Mouse (Mus musculus) MEL (cell line): Measurements from ENCODE around the gene Klk12. TPM values are rescaled to one million over a fixed set of nuclear protein-coding genes. Genes with fewer than 3 reads are reported as not detected.

Experiments
- DNase-seq: peaks from one replicate; pipeline ENCODE4 v3.0.0; 2011; ENCODE audit warnings: low read depth, low spot score
- H3K27ac ChIP-seq: 2 replicates; pipeline ENCODE4 v1.5.1; 2012; ENCODE audit warnings: low read depth, mild to moderate bottlenecking, control low read depth, low read length, moderate library complexity; ENCODE audit not compliant: control insufficient read depth
- H3K27me3 ChIP-seq, 2 experiments: fragments of 150-350 bp in 1 of 2; sonication (generic) in 1 of 2; 2 replicates each; pipeline ENCODE4 v1.6.1; 2012; ENCODE audit warnings: low read length in 2 of 2, mild to moderate bottlenecking in 2 of 2, improper control_type of control experiment in 1 of 2, moderate library complexity in 1 of 2; ENCODE audit not compliant: insufficient read depth in 2 of 2, control insufficient read depth in 1 of 2
- H3K36me3 ChIP-seq, 2 experiments: 2 replicates each; pipeline ENCODE4 v1.6.1; 2012 to 2014; ENCODE audit warnings: low read length in 2 of 2, improper control_type of control experiment in 1 of 2, inconsistent platforms in 1 of 2, mild to moderate bottlenecking in 1 of 2; ENCODE audit not compliant: insufficient read depth in 2 of 2, control insufficient read depth in 1 of 2
- H3K4me1 ChIP-seq, 2 experiments: fragments of 150-350 bp in 1 of 2; sonication (generic) in 1 of 2; 2 replicates each; pipeline ENCODE4 v1.6.1; 2012; ENCODE audit warnings: low read length in 2 of 2, improper control_type of control experiment in 1 of 2, mild to moderate bottlenecking in 1 of 2; ENCODE audit not compliant: insufficient read depth in 2 of 2, control insufficient read depth in 1 of 2
- H3K4me3 ChIP-seq, 2 experiments: fragments of 150-350 bp in 1 of 2; sonication (generic) in 1 of 2; 2 replicates each; pipeline ENCODE4 v1.5.1; 2012; ENCODE audit warnings: low read depth in 2 of 2, low read length in 2 of 2, mild to moderate bottlenecking in 2 of 2, moderate library complexity in 2 of 2, control low read depth in 1 of 2, improper control_type of control experiment in 1 of 2; ENCODE audit not compliant: control insufficient read depth in 1 of 2, insufficient read depth in 1 of 2
- H3K79me2 ChIP-seq: 2 replicates; pipeline ENCODE4 v1.6.1; 2012; ENCODE audit warnings: mild to moderate bottlenecking, low read length, moderate library complexity; ENCODE audit not compliant: control insufficient read depth, poor library complexity, insufficient read depth
- H3K9ac ChIP-seq: 2 replicates; pipeline ENCODE4 v1.6.1; 2012; ENCODE audit warnings: low read depth, mild to moderate bottlenecking, control low read depth, low read length, moderate library complexity; ENCODE audit not compliant: control insufficient read depth, poor library complexity, severe bottlenecking
- H3K9me3 ChIP-seq: fragments of 150-350 bp; sonication (generic); replicated peaks from 2 replicates; pipeline ENCODE4 v1.6.1; 2012; ENCODE audit warnings: mild to moderate bottlenecking, low read length, improper control_type of control experiment, moderate library complexity; ENCODE audit not compliant: insufficient read depth
- CTCF ChIP-seq, 3 experiments: IDR thresholded peaks in 2 of 3; conservative IDR thresholded peaks in 1 of 3; 2 replicates each; pipeline ENCODE4 v1.5.1; 2011 to 2012; ENCODE audit warnings: low read length in 3 of 3, low read depth in 2 of 3, mild to moderate bottlenecking in 2 of 3, improper control_type of control experiment in 1 of 3, inconsistent platforms in 1 of 3, mixed read lengths in 1 of 3, moderate library complexity in 1 of 3; ENCODE audit not compliant: control insufficient read depth in 1 of 3, insufficient read depth in 1 of 3, poor library complexity in 1 of 3, severe bottlenecking in 1 of 3
- E2F4 ChIP-seq: IDR thresholded peaks from 2 replicates; pipeline ENCODE4 v1.6.1; 2011; ENCODE audit warnings: low read depth, low read length, improper control_type of control experiment, borderline replicate concordance
- MAZ ChIP-seq: IDR thresholded peaks from 2 replicates; pipeline ENCODE4 v1.6.1; 2012; ENCODE audit warnings: low read depth, mild to moderate bottlenecking, inconsistent platforms, low read length, improper control_type of control experiment
- MEF2A ChIP-seq: IDR thresholded peaks from 2 replicates; pipeline ENCODE4 v1.6.1; 2014; ENCODE audit warnings: low read depth, mild to moderate bottlenecking, inconsistent platforms, low read length, improper control_type of control experiment; ENCODE audit not compliant: poor library complexity, insufficient replicate concordance, severe bottlenecking; ENCODE audit errors: extremely low read depth
- NELFE ChIP-seq: IDR thresholded peaks from 2 replicates; pipeline ENCODE4 v1.6.1; 2011; ENCODE audit warnings: low read depth, low read length, improper control_type of control experiment
- NRF1 ChIP-seq: IDR thresholded peaks from 2 replicates; pipeline ENCODE4 v1.6.1; 2014; ENCODE audit warnings: low read depth, mild to moderate bottlenecking, inconsistent platforms, low read length, improper control_type of control experiment, moderate library complexity; ENCODE audit not compliant: poor library complexity, insufficient read depth, severe bottlenecking
- POLR2A ChIP-seq, 2 experiments: IDR thresholded peaks; 2 replicates each; pipeline ENCODE4 v1.6.1; 2011 to 2012; ENCODE audit warnings: low read length in 2 of 2, mild to moderate bottlenecking in 2 of 2, control low read depth in 1 of 2, improper control_type of control experiment in 1 of 2, low read depth in 1 of 2, moderate library complexity in 1 of 2; ENCODE audit not compliant: control insufficient read depth in 1 of 2, insufficient read depth in 1 of 2, poor library complexity in 1 of 2
- POLR2AphosphoS2 ChIP-seq: IDR thresholded peaks from 2 replicates; pipeline ENCODE4 v1.6.1; 2011; ENCODE audit warnings: low read length, improper control_type of control experiment
- POLR2AphosphoS5 ChIP-seq: IDR thresholded peaks from 2 replicates; pipeline ENCODE4 v1.6.1; 2012; ENCODE audit warnings: low read depth, borderline replicate concordance, mild to moderate bottlenecking, inconsistent platforms, low read length, moderate library complexity, mixed read lengths
- RAD21 ChIP-seq: IDR thresholded peaks from 2 replicates; pipeline ENCODE4 v1.6.1; 2011; ENCODE audit warnings: mild to moderate bottlenecking, low read depth, low read length, improper control_type of control experiment
- RCOR1 ChIP-seq: IDR thresholded peaks from 2 replicates; pipeline ENCODE4 v1.6.1; 2012; ENCODE audit warnings: low read depth, mild to moderate bottlenecking, inconsistent platforms, low read length, improper control_type of control experiment
- SMC3 ChIP-seq: IDR thresholded peaks from 2 replicates; pipeline ENCODE4 v1.6.1; 2011; ENCODE audit warnings: low read depth, low read length, improper control_type of control experiment
- ZC3H11A ChIP-seq: IDR thresholded peaks from 2 replicates; pipeline ENCODE4 v1.6.1; 2012; ENCODE audit warnings: low read depth, mild to moderate bottlenecking, inconsistent platforms, low read length, improper control_type of control experiment
- polyA plus RNA-seq, 2 experiments: library from polyadenylated mRNA; stranded (reverse) in 1 of 2; unstranded in 1 of 2; fragments of >175 nt in 1 of 2; fragments of >200 nt in 1 of 2; gene quantifications; 2 replicates each; pipeline versions ENCODE4 v1.2.1 to v1.2.4; 2012; ENCODE audit warnings: low replicate concordance in 2 of 2, low read depth in 1 of 2; ENCODE audit not compliant: insufficient read length in 2 of 2, insufficient read depth in 1 of 2, missing spikeins in 1 of 2
- total RNA-seq: library from RNA; depleted of rRNA; stranded (reverse); fragments of 300-350 nt; gene quantifications from 2 replicates; pipeline ENCODE4 v1.2.3, GENCODE M21; 2012

Klk12 gene
- total and polyA plus RNA-seq, 3 experiments: not detected

DNA sequence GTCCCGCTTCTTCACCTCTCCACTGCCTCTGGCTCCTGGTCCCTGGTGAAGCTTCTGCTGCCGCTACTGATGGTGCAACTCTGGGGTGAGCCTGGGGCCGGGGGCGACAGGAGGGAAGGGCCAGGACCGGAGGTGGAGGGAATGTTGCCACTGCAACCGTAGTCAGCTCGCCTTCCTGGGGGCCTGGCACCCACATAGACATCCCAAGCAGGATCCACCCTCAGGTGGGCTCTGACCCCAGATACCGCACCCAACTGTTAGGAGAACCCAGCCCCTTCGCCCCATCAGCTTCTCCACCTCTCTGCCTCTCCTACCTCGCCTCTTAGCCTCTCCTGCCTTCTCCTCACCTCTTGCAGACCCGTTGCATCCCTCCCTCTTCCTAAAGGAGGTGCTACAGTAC lies 12.8 kb downstream of the Klk12 start:
- Histone ChIP-seq H3K79me2 (no peaks in the 10 kb centered on the region), H3K27me3 (no peaks in the 10 kb centered on the region; a peak in 1 of 4 replicates)

GRCm38 (mm10) chr7:43782275-43783265 lies 13.9 kb downstream of the Klk12 start:
- H3K79me2 ChIP-seq: no peaks in the 10 kb centered on the region
- no peaks in the 10 kb centered on the region for H3K9me3 ChIP-seq
- TF ChIP-seq CTCF (IDR thresholded peaks at IDR 0.05 in 2 of 3, conservative IDR thresholded peaks at IDR 0.05 in 1 of 3; ENCODE audit: control insufficient read depth in 1 of 3, insufficient read depth in 1 of 3, low read depth in 2 of 3, low read length in 3 of 3, poor library complexity in 1 of 3, severe bottlenecking in 1 of 3) (peak in 1 of 3 experiments; percentile 23; a peak in 1 of 6 replicates), NELFE (no peak)
- no peak overlapping the region for H3K4me3 ChIP-seq
- DNase-seq: no peak
- no peaks in the 10 kb centered on the region; a peak in 1 of 4 replicates for H3K27me3 ChIP-seq
- H3K4me1 ChIP-seq: no peaks in the 10 kb centered on the region
- H3K27ac ChIP-seq: no peak overlapping the region
- H3K36me3 ChIP-seq: no peaks in the 10 kb centered on the region
- H3K9ac ChIP-seq: no peak overlapping the region

More for the DNA sequence above, 12.8 kb downstream of the Klk12 start:
- H3K4me3 ChIP-seq: no peak overlapping the region
- H3K27ac ChIP-seq: no peak overlapping the region
- TF ChIP-seq CTCF (IDR thresholded peaks at IDR 0.05 in 2 of 3, conservative IDR thresholded peaks at IDR 0.05 in 1 of 3; ENCODE audit: control insufficient read depth in 1 of 3, insufficient read depth in 1 of 3, low read depth in 2 of 3, low read length in 3 of 3, poor library complexity in 1 of 3, severe bottlenecking in 1 of 3): no peak
- no peak for TF ChIP-seq RCOR1
- no peak for TF ChIP-seq NRF1
- TF ChIP-seq POLR2A (IDR thresholded peaks at IDR 0.05; ENCODE audit: control insufficient read depth in 1 of 2, insufficient read depth in 1 of 2, low read depth in 1 of 2, low read length in 2 of 2, poor library complexity in 1 of 2): no peak
- no peak for TF ChIP-seq E2F4
- DNase-seq: no peak
- no peak overlapping the region for H3K9ac ChIP-seq
- no peaks in the 10 kb centered on the region for H3K4me1 ChIP-seq
- H3K9me3 ChIP-seq: no peaks in the 10 kb centered on the region
- no peaks in the 10 kb centered on the region for H3K36me3 ChIP-seq

DNA sequence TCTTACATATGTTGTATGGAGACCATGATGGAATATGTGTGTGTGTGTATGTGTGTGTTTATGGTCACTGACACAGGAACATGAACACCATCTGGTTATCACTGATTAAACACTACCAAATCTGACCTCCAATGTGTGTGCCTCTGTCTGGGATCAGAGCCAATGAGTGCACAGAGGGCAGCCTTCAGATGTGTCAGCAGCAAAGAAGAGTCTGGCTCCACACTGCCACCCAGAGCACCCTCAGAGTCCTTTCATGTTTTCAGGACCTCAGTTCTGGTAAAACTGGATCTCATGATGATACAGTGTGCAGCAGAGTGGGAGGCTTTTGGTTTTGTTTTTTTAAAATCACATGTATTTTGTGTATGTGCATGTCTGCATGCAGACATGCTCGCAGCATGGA lies 16.6 kb downstream of the Klk12 start:
- Histone ChIP-seq H3K9me3 (no peaks in the 10 kb centered on the region), H3K27me3 (no peaks in the 10 kb centered on the region; a peak in 1 of 4 replicates), H3K27ac (no peak overlapping the region), H3K79me2 (no peaks in the 10 kb centered on the region), H3K4me1 (no peaks in the 10 kb centered on the region), H3K9ac (no peak overlapping the region), H3K4me3 (no peak overlapping the region)
- TF ChIP-seq MEF2A (no peak), RAD21 (no peak), POLR2AphosphoS2 (no peak), POLR2AphosphoS5 (no peak), ZC3H11A (no peak), MAZ (no peak), POLR2A (IDR thresholded peaks at IDR 0.05; ENCODE audit: control insufficient read depth in 1 of 2, insufficient read depth in 1 of 2, low read depth in 1 of 2, low read length in 2 of 2, poor library complexity in 1 of 2) (no peak), SMC3 (no peak)
- TF ChIP-seq, all 39 proteins: peak for 0
- no peak for DNase-seq
- no peaks in the 10 kb centered on the region for H3K36me3 ChIP-seq
